Mouse (Mus musculus): ENCODE measurements around the gene Tex46.

DNA sequence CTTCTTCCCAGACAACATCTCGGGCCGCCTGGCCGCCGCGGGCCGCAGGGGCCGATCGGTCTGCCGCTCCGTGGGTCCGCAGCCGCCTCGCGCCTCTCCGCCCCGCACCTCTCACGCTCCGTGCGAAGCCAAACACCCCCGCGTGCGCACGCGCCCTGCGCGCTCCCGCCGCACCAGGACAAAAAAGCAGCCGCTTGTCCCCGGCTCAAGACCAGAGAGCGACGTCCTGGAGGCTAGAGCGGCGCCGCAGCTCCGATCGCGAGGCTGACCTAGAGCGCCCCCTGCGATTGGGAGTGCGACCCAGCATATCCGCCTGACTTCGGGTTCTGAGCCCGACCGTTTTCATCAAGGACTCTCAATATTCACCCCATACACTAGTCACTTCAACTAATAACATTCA lies 7.7 kb upstream of the Tex46 start, which contains the start of gene Kdm1a:
- no peak for TF ChIP-seq EP300 (IDR thresholded peaks at IDR 0.05; ENCODE audit: low read depth)
- peak; percentile 91 for TF ChIP-seq CTCF (IDR thresholded peaks at IDR 0.05; ENCODE audit: low read depth)
